Mouse (Mus musculus): Measurements from ENCODE around the gene Spin4. TPM values are rescaled to one million over a fixed set of nuclear protein-coding genes. Genes with fewer than 3 reads are reported as not detected.

The Spin4 gene
- polyA plus RNA-seq (2015; fragmentation: Nextera tagmentation; extraction: Ambion mirVana) = 0.46 and 0.81 TPM in 2 replicates

DNA sequence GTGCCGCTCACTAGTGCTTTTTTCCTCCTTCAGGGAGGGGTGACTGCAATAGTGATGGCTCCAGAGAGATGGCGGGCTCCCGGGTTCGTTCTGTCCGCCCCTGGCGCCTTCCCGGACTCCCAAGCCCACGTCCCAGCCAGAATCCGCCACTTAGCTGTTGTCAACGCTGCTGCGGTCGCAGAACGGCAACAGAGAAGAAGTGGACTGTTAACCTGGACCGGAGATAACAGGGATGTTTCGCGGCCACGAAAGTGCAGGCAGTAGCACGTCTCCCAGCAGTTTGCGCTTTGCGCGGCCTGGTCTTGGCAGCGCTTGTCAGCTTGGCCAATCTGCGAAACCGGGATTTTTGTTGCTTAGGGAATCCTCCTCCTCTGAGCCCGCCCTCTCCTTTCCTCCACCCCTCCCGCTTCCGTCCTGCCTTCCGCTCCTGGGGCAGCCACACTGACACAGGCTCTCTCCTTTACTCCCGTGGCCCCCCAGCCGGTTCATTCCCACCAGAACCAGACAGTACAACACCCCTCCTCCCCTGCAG is at the start of gene Spin4:
Spin4 (minus strand) TSS at position 322 of the 532 bp plus-strand sequence.
- ATAC-seq (ENCODE audit: low read depth) = peak; percentile 74
- Histone ChIP-seq H3K27me3 (ENCODE audit: control insufficient read depth, insufficient read depth, low read depth, low read length) (no peaks in the 10 kb centered on the region; the same call in 1 of the 2 replicates), H3K9ac (ENCODE audit: low read depth, low read length) (peak within 1 kb of the TSS; percentile 47), H3K9me3 (replicated peaks; ENCODE audit: control insufficient read depth, low read length) (no peaks in the 10 kb centered on the region), H3K4me3 (ENCODE audit: low read depth, low read length) (peak within 1 kb of the TSS; percentile 60), H3K36me3 (ENCODE audit: control insufficient read depth, insufficient read depth) (no peaks in the 10 kb centered on the region), H3K27ac (ENCODE audit: low read length) (peak within 1 kb of the TSS; percentile 52; the same call in 1 of the 2 replicates), H3K4me1 (ENCODE audit: control insufficient read depth, low read depth, low read length) (no peaks in the 10 kb centered on the region), H3K4me2 (ENCODE audit: low read depth, low read length) (peak within 1 kb of the TSS; percentile 74)
- 17% methylated on average over 29 of the region's 30 CpGs for WGBS (ENCODE audit: insufficient replicate concordance)

DNA sequence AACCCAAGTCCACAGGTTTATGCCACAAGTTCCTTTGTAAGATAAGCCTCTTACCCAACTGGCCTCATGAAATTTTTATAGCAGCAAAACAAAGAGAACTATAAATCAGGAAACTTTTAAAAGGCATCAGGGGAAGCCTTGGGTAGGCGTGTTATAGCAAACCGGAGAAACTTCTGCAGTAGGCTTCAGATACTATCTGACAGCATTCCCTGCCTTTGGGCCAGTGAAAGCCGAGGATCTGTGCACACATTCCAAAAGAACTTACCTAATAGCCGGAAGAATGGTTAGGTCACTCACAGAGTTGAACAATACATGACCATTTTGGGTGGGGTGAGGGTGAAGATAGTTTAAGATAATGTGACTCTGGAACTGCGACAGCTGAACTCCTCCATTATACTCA is 1.4 kb upstream of the Spin4 start:
- 52% methylated on average over 5 of the region's 5 CpGs for WGBS (ENCODE audit: insufficient replicate concordance)
- H3K4me1 ChIP-seq (ENCODE audit: control insufficient read depth, low read depth, low read length) = no peaks in the 10 kb centered on the region
- no peaks in the 10 kb centered on the region; the same call in 1 of the 2 replicates for H3K27me3 ChIP-seq (ENCODE audit: control insufficient read depth, insufficient read depth, low read depth, low read length)
- no peak overlapping the region for H3K4me3 ChIP-seq (ENCODE audit: low read depth, low read length)
- H3K4me2 ChIP-seq (ENCODE audit: low read depth, low read length) = no peak overlapping the region
- no peak overlapping the region for H3K9ac ChIP-seq (ENCODE audit: low read depth, low read length)
- ATAC-seq (ENCODE audit: low read depth) = no peak
- H3K27ac ChIP-seq (ENCODE audit: low read length) = no peak overlapping the region
- H3K9me3 ChIP-seq (replicated peaks; ENCODE audit: control insufficient read depth, low read length) = no peaks in the 10 kb centered on the region
- no peaks in the 10 kb centered on the region for H3K36me3 ChIP-seq (ENCODE audit: control insufficient read depth, insufficient read depth)

DNA sequence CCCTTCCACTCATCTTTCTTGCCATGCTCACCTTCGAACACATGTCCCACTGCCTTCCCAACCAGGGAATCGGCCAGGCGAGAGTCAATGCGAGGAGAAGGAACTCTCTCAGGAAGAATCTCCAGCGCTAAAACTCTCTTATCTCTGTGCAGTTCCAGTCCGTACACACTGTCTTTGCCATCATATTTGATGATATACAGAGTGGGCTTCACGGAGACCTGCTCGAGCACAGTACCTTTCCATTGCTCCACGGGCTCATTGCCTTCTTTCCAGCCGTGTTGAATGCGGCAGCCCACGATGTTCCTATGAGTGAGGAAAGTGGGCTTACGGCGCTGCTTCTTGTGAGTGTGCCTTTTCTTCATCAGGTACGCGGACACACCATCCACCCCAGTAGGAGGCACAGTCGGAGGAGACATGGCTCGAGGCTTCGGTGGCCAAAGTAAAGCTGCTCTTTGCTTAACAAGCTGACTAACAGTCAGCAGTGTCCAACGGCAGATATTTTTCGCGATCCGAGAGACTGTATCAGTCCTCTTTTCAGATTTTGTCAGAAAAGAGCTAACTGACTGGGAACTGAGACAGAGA is 612 bp downstream of the Spin4 start:
- no peaks in the 10 kb centered on the region for H3K36me3 ChIP-seq (ENCODE audit: control insufficient read depth, insufficient read depth)
- H3K27ac ChIP-seq (ENCODE audit: low read length) = peak overlapping the region; percentile 52; the same call in 1 of the 2 replicates
- H3K27me3 ChIP-seq (ENCODE audit: control insufficient read depth, insufficient read depth, low read depth, low read length) = no peaks in the 10 kb centered on the region; the same call in 1 of the 2 replicates
- H3K9ac ChIP-seq (ENCODE audit: low read depth, low read length) = peak overlapping the region; percentile 47
- peak overlapping the region; percentile 60 for H3K4me3 ChIP-seq (ENCODE audit: low read depth, low read length)
- no peaks in the 10 kb centered on the region for H3K9me3 ChIP-seq (replicated peaks; ENCODE audit: control insufficient read depth, low read length)
- 21% methylated on average over 23 of the region's 23 CpGs for WGBS (ENCODE audit: insufficient replicate concordance)
- H3K4me2 ChIP-seq (ENCODE audit: low read depth, low read length) = peak overlapping the region; percentile 74
- ATAC-seq (ENCODE audit: low read depth) = no peak
- H3K4me1 ChIP-seq (ENCODE audit: control insufficient read depth, low read depth, low read length) = no peaks in the 10 kb centered on the region

DNA sequence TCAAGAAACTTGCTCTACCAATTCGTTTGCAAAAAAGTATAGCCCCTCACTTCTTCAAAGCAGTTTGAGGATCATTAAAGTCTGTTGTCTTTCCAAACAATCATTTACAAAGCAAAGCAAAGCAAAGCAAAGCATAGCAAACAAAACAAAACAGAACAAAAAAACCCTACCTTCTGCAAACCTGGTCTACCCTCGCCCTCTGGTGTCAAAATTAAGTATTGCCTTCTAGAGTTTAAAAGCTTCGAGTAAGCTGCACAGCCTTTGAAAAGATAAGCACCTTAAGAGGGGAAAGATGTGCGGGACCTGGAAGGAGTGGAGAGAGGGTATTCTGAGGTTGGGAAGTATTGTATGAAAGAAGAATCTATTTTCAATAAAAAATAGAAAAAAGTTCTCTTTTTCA is 14.4 kb downstream of the Spin4 start:
- Histone ChIP-seq H3K27ac (ENCODE audit: low read length) (no peak overlapping the region), H3K4me2 (ENCODE audit: low read depth, low read length) (no peak overlapping the region), H3K27me3 (ENCODE audit: control insufficient read depth, insufficient read depth, low read depth, low read length) (peaks cover 3% of the 10 kb centered on the region; the same call in 1 of the 2 replicates), H3K4me3 (ENCODE audit: low read depth, low read length) (no peak overlapping the region), H3K9me3 (replicated peaks; ENCODE audit: control insufficient read depth, low read length) (no peaks in the 10 kb centered on the region), H3K4me1 (ENCODE audit: control insufficient read depth, low read depth, low read length) (no peaks in the 10 kb centered on the region), H3K9ac (ENCODE audit: low read depth, low read length) (no peak overlapping the region), H3K36me3 (ENCODE audit: control insufficient read depth, insufficient read depth) (no peaks in the 10 kb centered on the region)
- ATAC-seq (ENCODE audit: low read depth) = no peak
- WGBS (ENCODE audit: insufficient replicate concordance) = 6% methylated on average over 4 of the region's 4 CpGs

DNA sequence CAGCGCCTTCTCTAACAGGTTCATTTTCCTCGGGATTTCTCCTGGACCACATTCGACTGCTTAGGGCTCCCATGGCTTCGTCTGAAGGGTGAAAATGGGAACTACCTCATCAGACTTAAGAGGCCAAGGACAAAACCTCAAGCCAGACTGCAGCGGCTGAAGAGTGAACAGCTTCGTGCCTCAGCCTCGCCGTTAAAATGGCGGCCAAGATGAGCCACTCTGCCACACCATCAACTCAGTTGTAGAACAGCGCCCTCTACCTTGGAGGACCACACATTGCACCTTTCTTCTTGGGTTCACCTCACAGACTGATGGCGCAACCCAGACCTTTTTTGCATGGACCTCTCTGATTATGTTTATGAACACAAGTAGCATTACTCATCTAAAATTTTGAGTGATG is 27.6 kb downstream of the Spin4 start:
- H3K4me3 ChIP-seq (ENCODE audit: low read depth, low read length) = no peak overlapping the region
- H3K27ac ChIP-seq (ENCODE audit: low read length) = no peak overlapping the region
- no peak overlapping the region for H3K9ac ChIP-seq (ENCODE audit: low read depth, low read length)
- H3K36me3 ChIP-seq (ENCODE audit: control insufficient read depth, insufficient read depth) = no peaks in the 10 kb centered on the region
- H3K9me3 ChIP-seq (replicated peaks; ENCODE audit: control insufficient read depth, low read length) = no peaks in the 10 kb centered on the region
- no peaks in the 10 kb centered on the region for H3K27me3 ChIP-seq (ENCODE audit: control insufficient read depth, insufficient read depth, low read depth, low read length)
- H3K4me2 ChIP-seq (ENCODE audit: low read depth, low read length) = no peak overlapping the region
- 82% methylated on average over 11 of the region's 11 CpGs for WGBS (ENCODE audit: insufficient replicate concordance)
- no peaks in the 10 kb centered on the region for H3K4me1 ChIP-seq (ENCODE audit: control insufficient read depth, low read depth, low read length)
- no peak for ATAC-seq (ENCODE audit: low read depth)

DNA sequence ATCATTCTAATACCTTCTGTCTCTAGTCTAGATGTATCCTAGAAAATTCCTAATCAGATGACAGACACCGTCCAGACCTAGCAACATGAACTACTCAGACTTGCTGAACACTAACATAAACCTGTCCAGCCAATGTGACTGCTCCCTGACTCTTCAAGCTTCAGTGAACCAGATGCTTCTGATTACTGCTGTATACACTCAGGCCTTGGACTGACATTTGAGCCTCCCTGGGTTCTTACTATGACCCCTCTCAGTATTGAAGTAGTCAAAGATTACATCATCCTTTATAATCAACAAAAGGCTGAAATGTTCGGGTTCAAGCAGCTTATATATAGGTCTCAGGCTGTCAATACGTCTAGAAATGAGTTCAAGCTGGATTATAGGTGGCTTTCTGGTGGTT is 32.4 kb downstream of the Spin4 start:
- Histone ChIP-seq H3K27me3 (ENCODE audit: control insufficient read depth, insufficient read depth, low read depth, low read length) (peaks cover 4% of the 10 kb centered on the region), H3K4me1 (ENCODE audit: control insufficient read depth, low read depth, low read length) (no peaks in the 10 kb centered on the region)
- WGBS (ENCODE audit: insufficient replicate concordance) = 46% methylated on average over 3 of the region's 3 CpGs

DNA sequence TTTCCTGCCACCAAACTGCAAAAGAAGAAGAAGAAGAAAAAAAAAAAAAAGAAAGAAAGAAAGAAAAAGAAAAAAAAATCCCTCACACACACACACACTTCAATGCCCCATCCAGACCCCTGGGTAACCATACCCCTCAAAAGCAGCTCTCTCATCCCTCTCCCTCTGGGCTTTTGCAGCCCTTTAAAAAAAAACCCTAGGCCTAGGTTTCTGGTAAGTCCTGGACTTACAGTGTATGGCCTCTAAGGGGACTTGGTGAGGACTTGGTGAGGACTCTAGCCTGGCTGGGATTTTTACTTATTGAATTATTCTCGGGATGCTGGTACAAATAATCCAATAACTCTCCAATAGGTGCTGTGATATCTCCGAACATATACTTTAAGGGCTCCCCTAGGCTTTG is 35.6 kb downstream of the Spin4 start:
- Histone ChIP-seq H3K9me3 (replicated peaks; ENCODE audit: control insufficient read depth, low read length) (no peaks in the 10 kb centered on the region), H3K4me3 (ENCODE audit: low read depth, low read length) (no peak overlapping the region), H3K4me1 (ENCODE audit: control insufficient read depth, low read depth, low read length) (no peaks in the 10 kb centered on the region), H3K27me3 (ENCODE audit: control insufficient read depth, insufficient read depth, low read depth, low read length) (peaks cover 4% of the 10 kb centered on the region), H3K36me3 (ENCODE audit: control insufficient read depth, insufficient read depth) (no peaks in the 10 kb centered on the region), H3K27ac (ENCODE audit: low read length) (no peak overlapping the region), H3K9ac (ENCODE audit: low read depth, low read length) (no peak overlapping the region), H3K4me2 (ENCODE audit: low read depth, low read length) (peak overlapping the region; percentile 60)
- WGBS (ENCODE audit: insufficient replicate concordance) = 46% methylated on average over 2 of the region's 2 CpGs
- no peak for ATAC-seq (ENCODE audit: low read depth)

More for the DNA sequence above, 32.4 kb downstream of the Spin4 start:
- no peak overlapping the region for H3K27ac ChIP-seq (ENCODE audit: low read length)
- ATAC-seq (ENCODE audit: low read depth) = no peak
- no peaks in the 10 kb centered on the region for H3K9me3 ChIP-seq (replicated peaks; ENCODE audit: control insufficient read depth, low read length)
- no peaks in the 10 kb centered on the region for H3K36me3 ChIP-seq (ENCODE audit: control insufficient read depth, insufficient read depth)
- no peak overlapping the region for H3K9ac ChIP-seq (ENCODE audit: low read depth, low read length)
- H3K4me3 ChIP-seq (ENCODE audit: low read depth, low read length) = no peak overlapping the region
- H3K4me2 ChIP-seq (ENCODE audit: low read depth, low read length) = no peak overlapping the region

DNA sequence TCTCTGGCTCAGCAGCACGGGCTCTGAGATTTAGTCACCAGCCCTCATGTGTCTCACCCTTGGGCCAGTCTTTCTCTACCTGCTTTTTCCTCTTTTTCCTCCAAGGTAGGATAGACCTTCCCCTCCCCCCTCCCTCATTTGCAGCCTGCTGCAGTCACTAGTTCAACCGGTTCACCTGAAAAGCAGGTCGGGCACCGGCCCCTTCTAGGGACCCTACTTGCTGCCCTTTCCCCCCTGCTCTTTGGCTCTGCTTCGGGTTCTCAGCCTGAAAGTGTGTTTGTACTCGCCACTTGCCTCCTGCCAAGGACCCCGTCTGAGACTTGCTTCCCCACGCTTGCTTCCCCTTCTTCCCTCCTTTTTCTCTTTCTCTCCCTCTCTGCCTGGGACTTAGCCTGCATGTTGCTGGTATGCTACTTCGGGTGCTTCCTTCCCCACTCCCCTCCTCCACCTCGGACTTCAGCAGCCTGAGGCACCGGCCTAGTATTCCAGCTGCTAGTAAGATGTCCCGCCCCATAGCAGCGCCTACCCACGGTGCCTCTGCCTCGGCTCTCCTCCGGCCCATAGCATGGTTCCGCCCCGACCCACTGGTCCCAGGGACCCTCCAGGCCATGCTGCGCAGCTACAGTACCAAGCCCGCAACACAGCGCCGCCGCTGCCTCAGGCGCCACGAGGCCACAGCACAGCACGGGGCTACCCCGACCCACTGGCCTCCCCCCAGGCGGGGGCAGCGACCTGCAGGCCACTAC is 36.2 kb downstream of the Spin4 start:
- no peak overlapping the region for H3K27ac ChIP-seq (ENCODE audit: low read length)
- peak overlapping the region; percentile 60 for H3K4me2 ChIP-seq (ENCODE audit: low read depth, low read length)
- WGBS (ENCODE audit: insufficient replicate concordance) = 15% methylated on average over 29 of the region's 29 CpGs
- H3K36me3 ChIP-seq (ENCODE audit: control insufficient read depth, insufficient read depth) = no peaks in the 10 kb centered on the region
- no peak; the same call in 1 of the 2 replicates for ATAC-seq (ENCODE audit: low read depth)
- no peaks in the 10 kb centered on the region for H3K9me3 ChIP-seq (replicated peaks; ENCODE audit: control insufficient read depth, low read length)
- H3K27me3 ChIP-seq (ENCODE audit: control insufficient read depth, insufficient read depth, low read depth, low read length) = peaks cover 4% of the 10 kb centered on the region
- peak overlapping the region; percentile 44 for H3K4me3 ChIP-seq (ENCODE audit: low read depth, low read length)
- peak overlapping the region; percentile 24; the same call in 1 of the 2 replicates for H3K9ac ChIP-seq (ENCODE audit: low read depth, low read length)
- H3K4me1 ChIP-seq (ENCODE audit: control insufficient read depth, low read depth, low read length) = no peaks in the 10 kb centered on the region
